Mouse (Mus musculus) adrenal gland (tissue): ENCODE results near the gene Dync2li1.

Source experiments
- intact Hi-C: fragments of 180-260 bp; cut with DNase I; formaldehyde crosslinking; loops from one replicate; pipeline ENCODE4 v1.15.1; 2025

Gene Dync2li1

DNA sequence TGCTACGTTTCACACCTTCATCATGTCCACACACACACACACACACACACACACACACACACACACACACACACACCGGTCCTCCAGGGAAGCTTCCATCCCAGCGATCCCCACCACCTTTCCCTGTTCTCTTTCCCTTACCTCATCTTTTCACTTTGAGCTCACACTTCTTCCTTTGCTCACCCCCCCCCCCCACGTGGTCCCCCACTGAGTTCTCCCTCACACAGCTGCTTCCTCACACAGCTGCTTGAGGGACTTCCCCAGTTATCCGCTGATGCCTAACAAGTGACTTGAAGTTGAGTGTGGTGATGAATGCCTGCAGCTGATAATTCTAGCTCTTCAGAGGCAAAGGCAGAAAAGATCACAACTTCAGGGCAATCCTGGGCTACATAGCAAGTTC lies 18.7 kb upstream of the Dync2li1 start:
- intact Hi-C loops, result no loop called here

DNA sequence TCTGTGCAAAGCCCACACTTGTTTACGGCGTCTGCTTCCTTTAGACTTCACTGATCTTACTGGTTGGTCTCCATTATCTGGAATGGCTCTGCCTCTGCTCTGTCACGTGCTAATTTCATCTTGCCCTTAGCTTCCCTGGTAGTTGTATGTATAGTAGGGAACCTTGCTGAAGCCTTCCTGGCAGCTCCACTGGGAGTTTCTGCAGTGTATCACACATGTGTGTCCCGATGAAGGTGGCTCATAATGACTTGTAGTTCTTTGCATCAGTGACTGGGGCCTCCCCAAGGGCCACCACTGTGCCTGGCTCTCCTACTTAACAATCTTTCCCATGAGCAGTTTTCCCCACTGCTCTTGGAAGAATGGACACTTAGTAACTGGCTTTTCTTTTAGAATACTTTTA lies 17.7 kb upstream of the Dync2li1 start:
- intact Hi-C loops, result no loop called here

DNA sequence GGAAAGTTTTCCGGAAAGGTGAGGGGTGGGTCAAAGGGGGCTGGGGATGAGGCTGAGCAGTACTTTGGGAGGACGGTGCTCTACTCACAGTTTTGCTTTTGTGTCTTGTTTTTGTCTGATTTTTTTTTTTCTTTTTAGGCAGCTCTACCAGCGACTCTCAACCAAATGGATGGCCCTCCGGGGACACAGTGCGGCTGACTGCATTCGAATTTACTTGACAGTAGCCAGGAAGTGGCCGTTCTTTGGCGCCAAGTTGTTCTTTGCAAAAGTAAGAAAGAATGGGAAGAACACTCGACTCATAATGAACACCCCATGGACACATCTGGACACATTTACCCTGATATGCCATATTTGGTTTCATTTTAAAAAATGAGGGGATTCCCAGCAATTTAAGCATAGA lies 14.8 kb upstream of the Dync2li1 start:
- intact Hi-C loops, result no loop called here

DNA sequence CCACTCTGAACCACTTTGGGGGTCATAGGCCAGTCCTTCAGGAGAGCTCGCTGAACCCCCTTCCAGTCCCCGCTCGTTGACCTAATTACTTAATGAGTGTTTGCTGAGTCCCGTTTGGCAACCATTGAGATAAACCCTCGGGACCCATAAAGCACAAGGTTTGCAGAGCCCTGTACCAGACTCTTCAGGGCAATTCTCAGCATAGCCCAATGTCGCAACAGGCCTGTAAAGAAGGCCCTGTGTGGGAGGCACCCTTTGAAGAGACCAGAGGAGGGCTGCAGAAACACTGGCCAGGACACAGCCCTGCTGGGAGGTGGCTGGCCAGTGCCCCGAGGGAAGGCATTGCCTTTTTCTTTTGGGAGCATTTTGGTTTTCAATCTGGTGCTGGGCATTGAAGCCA lies 14.3 kb upstream of the Dync2li1 start:
- intact Hi-C loops, result no loop called here

DNA sequence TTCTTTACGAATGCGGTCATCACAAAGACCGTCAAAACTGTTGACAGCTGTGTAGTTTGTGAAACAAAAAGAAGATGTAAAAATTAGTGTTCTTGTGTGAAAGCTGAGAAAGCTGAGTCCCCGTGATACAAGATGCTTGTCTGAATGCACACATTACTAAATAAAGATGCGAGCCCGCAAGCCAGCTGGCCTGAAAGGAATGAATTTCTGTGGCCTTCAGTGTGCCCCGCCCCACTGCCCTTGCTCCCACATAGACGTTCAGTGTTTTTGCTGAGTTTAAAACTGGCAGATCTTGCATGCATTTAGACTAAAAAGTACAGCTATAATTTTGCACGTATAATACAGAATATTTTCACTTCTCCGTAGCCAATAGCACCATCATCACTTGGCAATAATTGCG lies 10.5 kb upstream of the Dync2li1 start:
- intact Hi-C loops, result no loop called here

DNA sequence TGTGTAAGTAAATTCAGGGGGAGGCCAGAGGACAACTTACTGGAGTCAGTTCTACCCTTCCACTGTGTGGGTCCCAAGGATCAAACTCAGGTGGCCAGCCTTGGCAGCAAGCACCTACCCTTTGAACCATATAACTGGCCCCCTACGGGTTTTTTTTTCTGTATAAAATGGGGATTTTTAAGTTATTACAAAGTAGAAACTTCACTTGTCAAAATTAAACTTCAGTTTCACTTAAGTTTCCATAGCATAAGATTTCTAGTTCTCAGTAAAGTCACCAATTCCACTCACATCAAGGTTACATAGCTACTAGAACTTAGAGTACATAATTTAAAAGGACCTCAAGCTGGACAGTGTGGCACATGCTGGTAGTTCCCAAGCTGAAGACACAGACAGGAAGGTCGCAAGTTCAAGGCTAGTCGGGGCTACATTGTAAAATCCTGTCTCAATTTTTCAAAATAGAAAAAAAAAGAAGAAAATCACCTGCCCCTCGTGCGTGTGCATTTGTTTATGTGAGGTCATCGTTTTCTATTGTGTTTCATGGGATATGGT lies 9.7 kb upstream of the Dync2li1 start:
- intact Hi-C loops, result no loop called here

- intact Hi-C loops, result no loop called here
Observed at GRCm38 (mm10) chr17:84617953-84618352, 8.3 kb upstream of the Dync2li1 start.

DNA sequence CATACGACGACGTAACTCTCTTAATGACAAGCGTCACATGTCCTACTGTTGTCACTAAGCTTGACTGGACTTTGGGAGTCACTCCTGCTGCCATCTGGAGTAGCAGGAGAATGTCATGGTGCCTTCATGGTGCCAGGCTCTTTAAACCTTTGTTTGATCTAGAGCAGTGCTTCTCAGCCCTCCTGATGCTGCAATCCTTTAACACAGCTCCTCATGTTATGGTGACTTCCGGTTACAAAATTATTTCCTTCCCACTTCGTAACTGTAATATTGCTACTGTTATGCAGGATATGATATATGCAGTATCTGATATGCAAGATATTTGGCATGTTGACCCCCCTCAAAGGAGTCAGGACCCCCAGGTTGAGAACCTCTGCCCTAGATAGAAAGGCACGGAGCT lies 7.2 kb upstream of the Dync2li1 start:
- intact Hi-C loops, result no loop called here

GRCm38 (mm10) chr17:84620076-84620475 lies 6.2 kb upstream of the Dync2li1 start:
- intact Hi-C loops, result no loop called here

DNA sequence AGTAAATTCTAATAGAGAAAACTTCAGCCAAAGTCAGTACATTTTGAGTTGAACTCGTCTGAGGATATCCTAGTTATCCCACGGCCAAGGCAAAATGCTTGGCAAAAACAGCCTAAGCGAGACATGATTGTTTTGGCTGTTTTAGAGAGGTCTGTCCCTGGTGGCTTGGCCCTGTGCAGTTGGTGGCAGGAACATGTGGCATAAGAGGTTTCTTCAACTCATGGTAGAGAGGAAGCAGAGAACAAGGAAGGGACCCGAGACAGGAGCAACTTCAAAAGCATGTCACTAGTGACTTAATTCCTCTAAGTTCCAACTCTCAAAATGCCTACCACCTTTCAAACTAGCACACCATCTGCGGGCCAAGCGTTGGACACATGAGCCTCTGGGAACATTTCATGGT lies 5.7 kb upstream of the Dync2li1 start:
- intact Hi-C loops, result no loop called here

GRCm38 (mm10) chr17:84621209-84621608 lies 5.1 kb upstream of the Dync2li1 start:
- intact Hi-C loops, result no loop called here

GRCm38 (mm10) chr17:84622028-84622427 lies 4.3 kb upstream of the Dync2li1 start:
- intact Hi-C loops, result no loop called here

GRCm38 (mm10) chr17:84622873-84623272 lies 3.4 kb upstream of the Dync2li1 start:
- intact Hi-C loops, result no loop called here

DNA sequence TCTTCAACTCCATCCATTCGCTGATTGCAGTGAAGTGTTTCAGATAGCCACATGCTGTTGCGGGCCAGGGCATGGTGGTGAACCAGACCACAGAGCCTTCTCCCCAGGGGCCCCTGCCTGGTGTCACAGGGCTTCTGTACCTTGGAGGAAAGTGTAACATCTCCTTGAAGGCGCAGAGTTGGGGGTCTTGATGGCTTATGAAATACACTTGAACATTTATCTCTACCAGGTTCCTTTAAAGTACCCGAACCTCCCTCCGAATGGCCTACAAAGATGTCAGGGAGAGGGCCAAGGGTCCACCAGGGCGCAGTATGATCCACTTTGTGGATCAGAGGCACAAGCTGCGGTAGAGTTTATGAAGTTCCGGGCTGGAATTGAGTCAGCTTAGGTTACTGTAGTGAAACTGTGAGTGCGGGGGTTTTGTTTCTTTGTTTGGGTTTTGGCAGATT lies 585 bp downstream of the Dync2li1 start:
- intact Hi-C loops, result no loop called here

DNA sequence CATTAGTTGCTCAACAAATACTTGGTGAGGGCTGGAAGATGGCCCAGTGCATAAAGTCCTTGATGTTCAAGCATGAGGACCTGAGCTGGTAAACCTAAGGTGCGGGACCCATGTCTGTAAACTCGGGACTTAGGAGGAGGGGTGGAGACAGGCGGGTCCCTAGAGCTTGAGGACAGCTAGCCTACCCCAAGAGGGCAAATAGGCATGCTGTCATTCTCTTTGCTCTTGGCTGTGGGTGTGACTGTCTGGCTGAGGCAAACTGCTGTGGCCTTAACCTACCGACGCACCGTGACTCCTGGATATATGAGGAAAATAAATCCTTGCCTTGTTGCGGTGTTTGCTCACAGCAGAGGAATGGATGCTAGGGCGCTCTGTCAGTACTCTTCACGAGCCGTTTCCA lies 1.4 kb downstream of the Dync2li1 start:
- intact Hi-C loops, result no loop called here

GRCm38 (mm10) chr17:84628611-84629010 lies 2.3 kb downstream of the Dync2li1 start:
- intact Hi-C loops, result no loop called here

DNA sequence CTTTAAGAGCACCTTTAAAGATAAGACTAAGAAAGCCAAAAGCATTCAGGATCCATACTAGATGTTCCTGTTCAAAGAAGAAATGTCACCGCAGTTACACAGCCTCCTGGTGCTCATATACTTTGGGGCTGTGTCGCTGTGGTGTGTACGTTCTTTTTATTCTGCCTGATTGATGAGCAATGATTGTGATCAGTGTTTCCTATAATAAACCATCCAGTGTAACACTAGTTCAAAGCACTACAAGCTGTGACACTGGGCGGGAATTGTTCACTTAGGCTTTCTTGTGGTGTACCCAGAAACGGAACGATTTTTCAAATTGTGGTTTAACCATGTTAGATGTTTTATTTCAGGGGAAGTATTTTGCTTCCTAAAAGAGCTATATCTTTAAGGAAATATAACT lies 5.5 kb downstream of the Dync2li1 start:
- intact Hi-C loops, result no loop called here

DNA sequence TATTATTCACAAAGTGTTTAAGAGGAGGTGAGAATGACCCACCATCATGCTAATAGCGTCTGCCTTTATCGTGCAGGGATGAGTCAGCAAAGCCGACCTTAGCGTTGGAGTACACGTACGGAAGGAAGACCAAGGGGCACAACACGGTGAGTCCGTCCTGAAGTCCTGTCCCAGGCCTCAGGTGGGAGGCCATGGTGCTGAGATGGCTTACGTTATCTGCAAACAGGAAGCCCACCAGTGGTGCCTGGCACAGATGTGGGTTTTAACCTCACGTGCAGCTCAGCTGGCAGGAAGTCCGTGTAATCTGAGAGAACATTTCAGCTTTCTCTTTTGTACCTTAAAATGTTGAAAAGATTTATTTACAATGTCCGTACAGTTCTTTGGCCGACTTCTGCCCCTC lies 7.1 kb downstream of the Dync2li1 start:
- intact Hi-C loops, result no loop called here

- intact Hi-C loops, result no loop called here
Observed at GRCm38 (mm10) chr17:84636328-84636727, 10.0 kb downstream of the Dync2li1 start.

- intact Hi-C loops, result no loop called here
Observed at GRCm38 (mm10) chr17:84637971-84638370, 11.7 kb downstream of the Dync2li1 start.

- intact Hi-C loops, result no loop called here
Observed at GRCm38 (mm10) chr17:84639796-84640378, 13.6 kb downstream of the Dync2li1 start.

DNA sequence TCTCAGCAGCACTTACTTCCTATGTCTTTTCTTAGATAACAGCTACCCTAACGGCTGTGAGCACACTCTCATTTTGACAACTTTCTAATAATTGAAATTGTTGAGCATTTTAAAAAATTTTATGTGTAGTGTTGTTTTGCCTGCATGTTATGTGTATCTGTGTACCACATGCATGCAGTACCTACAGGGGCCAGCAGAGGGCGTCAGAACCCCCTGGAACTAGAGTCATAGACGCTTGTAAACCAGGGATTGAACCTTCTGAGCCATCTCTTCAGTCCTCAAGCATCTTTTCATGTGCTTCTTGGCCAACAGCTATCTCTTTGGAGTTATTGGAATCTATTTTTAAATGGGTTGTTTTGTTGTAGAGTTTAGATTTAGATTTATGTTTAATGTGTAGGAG lies 15.6 kb downstream of the Dync2li1 start:
- intact Hi-C loops, result no loop called here

DNA sequence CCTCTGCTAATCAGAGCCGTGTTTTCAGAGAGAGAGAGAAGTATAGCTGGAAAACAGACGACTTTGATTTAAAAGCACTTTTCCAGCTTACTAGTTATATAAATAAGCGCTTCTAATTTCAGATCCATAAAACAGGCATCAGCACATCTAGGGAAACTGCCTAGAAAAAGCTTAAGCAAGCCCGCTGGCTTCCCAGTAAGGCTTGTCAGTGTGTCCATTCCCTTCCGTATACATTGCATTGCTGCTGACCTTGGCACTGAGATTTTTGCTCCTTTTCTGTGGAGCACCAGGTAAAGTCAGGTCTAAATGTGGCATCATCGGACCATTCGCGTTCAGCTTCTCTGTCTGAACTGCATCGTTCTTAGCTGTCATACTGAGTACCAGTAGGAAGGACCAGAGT lies 16.0 kb downstream of the Dync2li1 start:
- intact Hi-C loops, result no loop called here
